Mouse (Mus musculus): ENCODE data around the gene Neu1. TPM values are rescaled to one million over a fixed set of nuclear protein-coding genes. Genes with fewer than 3 reads are reported as not detected.
"Not testable (repeated sequence)": the region's sequence is repeated elsewhere in the genome, so short reads cannot be mapped to it uniquely, and the experiment has no call there.

Gene Neu1
- total RNA-seq, 2 experiments from 2014 or later: 32.1 to 32.8 TPM

DNA sequence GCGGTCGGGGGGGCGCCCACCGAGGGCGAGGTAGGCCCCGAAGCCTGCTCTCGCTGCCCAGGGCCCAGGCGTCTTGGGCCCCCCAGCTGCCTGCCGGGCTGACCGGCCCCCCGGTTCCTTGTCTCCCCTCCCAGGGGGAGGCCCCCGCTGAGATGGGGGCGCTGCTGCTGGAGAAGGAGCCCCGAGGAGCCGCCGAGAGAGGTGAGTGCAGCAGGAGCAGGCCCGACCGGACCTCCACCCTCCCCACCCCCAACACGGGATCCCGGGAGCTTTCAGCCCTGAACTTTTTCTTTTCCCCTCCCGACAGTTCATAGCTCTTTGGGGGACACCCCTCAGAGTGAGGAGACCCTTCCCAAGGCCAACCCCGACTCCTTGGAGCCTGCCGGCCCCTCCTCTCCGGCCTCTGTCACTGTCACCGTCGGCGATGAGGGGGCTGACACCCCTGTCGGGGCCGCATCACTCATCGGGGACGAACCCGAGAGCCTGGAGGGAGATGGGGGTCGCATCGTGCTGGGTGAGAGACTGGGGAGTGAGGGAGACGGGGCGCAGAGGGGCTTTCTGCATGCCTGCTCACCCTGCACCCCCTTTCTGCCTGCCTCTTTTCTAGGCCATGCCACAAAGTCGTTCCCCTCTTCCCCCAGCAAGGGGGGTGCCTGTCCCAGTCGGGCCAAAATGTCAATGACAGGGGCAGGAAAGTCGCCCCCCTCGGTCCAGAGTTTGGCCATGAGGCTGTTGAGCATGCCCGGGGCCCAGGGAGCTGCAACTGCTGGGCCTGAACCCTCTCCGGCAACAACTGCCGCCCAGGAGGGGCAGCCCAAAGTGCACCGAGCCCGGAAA lies 31.8 kb upstream of the Neu1 start:
- DNase-seq (ENCODE audit: low spot score in 2 of 2): no peak
- intact Hi-C loops (cut with DNase I): loop anchor here (5.0 kb wide), 1 partner anchor 42 kb away; no protein-coding TSS in a partner anchor

DNA sequence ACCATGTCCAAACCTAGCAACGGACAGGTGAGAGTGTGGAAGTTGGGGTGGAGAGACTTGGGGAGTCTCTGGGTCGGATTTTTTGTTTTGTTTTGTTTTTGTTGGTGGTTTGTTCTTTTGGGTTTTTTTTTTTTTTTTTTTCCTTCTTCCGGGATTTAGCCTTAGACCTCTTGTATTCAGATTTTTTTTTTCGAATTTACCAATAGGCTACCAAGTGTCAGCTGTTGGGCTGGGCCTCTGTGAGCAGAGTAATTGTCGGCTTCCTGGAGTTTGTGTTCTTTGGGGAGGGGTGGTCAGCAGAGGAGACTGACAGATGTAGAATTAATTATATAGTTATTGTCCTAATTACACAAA lies 31.2 kb upstream of the Neu1 start:
- no peak for DNase-seq (ENCODE audit: low spot score in 2 of 2)
- intact Hi-C loops (cut with DNase I): loop anchor here (5.0 kb wide), 1 partner anchor 43 kb away; no protein-coding TSS in a partner anchor

DNA sequence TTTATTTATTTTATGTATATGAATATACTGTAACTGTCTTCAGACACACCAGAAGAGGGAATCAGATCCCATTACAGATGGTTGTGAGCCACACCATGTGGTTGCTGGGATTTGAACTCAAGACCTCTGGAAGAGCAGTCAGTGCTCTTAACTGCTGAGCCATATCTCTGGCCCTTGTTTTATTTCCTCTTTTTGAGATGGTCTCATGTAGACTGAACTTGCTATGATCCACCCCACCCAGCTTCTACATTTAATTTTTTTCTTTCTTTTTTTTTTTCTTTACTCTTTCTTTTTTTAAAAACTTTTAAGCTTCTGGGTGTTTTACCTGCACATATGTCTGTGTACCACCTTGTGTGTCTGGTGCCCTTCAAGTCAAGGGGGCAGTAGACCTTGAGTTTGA lies 30.2 kb upstream of the Neu1 start:
- DNase-seq (ENCODE audit: low spot score in 2 of 2); intact Hi-C loops (cut with DNase I): not testable (repeated sequence)

DNA sequence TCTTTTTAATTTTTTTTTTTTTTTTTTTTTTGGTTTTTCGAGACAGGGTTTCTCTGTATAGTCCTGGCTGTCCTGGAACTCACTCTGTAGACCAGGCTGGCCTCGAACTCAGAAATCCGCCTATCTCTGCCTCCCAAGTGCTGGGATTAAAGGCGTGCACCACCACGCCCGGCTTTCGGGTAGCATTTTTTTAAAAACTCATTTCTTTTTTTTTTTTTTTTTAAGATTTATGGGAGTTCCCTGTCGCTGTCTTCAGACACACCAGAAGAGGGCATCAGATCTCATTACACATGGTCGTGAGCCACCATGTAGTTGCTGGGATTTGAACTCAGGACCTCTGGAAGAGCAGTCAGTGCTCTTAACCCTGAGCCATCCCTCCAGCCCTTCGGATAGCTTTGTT lies 29.1 kb upstream of the Neu1 start:
- intact Hi-C loops (cut with DNase I); DNase-seq (ENCODE audit: low spot score in 2 of 2): not testable (repeated sequence)

DNA sequence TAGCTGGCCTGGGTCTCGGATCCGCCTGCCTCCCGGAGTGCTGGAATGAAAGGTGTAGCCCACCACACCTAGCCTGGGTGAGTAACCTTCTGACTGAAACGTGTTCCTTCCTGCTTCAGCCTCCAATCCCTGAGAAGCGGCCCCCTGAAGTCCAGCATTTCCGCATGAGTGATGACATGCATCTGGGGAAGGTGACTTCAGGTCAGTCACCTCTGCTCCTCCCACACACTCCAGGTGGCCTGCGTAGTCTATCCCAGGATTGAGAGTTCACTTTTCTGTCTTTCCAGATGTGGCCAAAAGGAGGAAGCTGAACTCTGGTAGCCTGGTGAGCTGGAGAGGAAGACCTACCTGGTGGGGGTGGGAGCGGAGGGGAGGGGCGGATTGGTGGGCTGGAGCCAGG lies 28.2 kb upstream of the Neu1 start:
- DNase-seq (ENCODE audit: low spot score in 2 of 2): no peak
- intact Hi-C loops (cut with DNase I): no loop called here

DNA sequence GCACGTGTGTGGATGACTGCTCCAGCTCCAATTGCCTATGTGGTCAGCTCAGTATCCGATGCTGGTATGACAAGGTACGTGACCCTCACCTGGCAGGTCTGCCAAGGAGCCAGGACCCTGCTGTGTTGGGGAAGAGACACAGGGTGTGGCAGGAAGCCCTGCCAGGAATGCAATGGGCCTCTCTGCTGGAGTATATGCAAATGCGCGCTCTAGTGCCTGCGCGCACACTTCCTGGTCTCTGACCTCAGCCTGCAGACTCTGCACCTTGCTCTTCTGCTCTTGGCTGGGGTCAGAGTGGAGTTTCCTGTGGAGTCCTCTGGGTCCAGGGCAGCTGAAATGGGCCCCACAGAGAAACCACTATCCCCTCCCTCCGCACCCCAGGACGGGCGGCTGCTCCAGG lies 20.1 kb upstream of the Neu1 start:
- no peak for DNase-seq (ENCODE audit: low spot score in 2 of 2)
- intact Hi-C loops (cut with DNase I): loop anchor here (5.0 kb wide), 1 partner anchor 54 kb away; no protein-coding TSS in a partner anchor

DNA sequence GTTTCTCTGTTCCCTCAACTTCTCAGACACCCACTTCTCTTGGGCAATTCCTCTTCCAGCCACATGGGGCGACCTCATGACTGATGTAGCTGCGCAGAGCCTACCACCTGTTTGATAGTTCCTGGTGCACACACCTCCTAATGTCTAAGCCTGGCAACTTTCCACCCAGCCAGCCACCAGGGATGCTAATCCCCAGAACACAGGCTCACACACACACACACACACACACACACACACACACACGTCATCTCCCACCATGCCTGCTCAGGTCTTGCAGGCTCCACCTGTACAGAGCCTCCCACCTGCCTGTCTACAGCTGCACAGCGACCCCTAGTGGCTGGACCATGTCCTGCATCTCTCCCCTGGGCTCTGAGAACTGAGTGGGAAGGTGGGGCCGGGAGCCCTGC lies 19.1 kb upstream of the Neu1 start:
- intact Hi-C loops (cut with DNase I): loop anchor here (5.0 kb wide), 1 partner anchor 55 kb away; no protein-coding TSS in a partner anchor
- peak; percentile 65 to 75 for DNase-seq (ENCODE audit: low spot score in 2 of 2)

DNA sequence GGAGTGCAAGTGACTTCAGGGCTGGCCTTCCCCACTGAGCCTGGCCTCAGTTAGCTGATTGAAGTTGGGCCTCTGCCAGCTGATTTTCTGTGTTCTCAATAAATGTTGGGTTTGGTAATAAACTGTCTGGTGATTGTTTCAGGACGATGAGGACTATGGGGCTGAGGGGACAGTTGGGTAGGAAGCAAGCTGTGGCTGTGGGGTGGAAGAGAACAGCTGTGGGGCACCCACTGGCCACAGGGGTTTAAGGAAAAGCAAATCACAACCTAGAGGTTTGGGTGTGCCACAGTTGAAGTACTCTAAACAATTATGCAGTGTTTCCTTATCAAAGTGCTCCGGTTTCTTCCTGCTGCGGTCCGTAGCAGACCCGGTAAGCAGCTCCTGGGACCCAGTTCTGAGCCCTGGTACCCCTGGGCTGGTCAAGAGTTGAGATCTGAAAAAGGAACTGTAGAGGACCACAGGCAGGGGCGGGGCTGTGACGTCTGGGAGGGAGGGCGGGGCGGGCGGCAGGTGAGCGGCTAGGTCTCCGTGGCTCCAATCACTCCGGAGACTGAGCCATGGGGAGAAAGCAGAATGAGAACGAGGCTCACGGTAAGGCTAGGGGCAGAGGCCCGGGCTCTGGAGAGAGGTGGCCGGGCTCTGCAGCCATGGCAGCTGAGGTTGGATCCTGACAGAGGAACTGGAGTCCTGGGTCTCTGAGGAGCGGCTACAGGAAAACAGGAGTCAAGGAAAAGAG lies 17.0 kb upstream of the Neu1 start, which contains the start of gene Slc44a4:
Gene Slc44a4, plus strand, starts transcription at position 537 of the 736 bp plus-strand sequence.
- DNase-seq (ENCODE audit: low spot score in 2 of 2): no peak
- intact Hi-C loops (cut with DNase I): loop anchor here (5.0 kb wide), 1 partner anchor 57 kb away; no protein-coding TSS in a partner anchor

DNA sequence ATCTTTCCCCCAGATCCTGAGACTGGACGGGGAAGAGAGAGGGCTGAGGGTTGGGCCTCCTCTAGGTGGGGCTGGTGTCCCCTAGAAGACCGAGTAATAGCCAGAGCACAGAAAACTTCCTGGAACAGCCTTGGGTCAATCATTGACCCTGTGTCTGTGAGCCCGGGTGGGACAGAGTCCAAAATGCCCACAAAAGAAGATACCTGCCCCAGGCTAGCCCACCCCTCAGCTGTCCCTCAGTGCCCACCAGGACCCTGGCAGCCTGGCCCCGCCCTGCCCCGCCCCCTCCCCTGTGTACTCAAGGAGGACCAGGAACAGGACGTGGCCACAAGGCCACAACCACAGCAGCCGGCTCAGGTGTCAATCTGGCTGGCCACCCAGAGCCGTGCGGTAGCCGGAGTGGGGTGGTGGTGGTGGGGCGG lies 15.6 kb upstream of the Neu1 start:
- intact Hi-C loops (cut with DNase I): no loop called here
- DNase-seq (ENCODE audit: low spot score in 2 of 2): no peak

DNA sequence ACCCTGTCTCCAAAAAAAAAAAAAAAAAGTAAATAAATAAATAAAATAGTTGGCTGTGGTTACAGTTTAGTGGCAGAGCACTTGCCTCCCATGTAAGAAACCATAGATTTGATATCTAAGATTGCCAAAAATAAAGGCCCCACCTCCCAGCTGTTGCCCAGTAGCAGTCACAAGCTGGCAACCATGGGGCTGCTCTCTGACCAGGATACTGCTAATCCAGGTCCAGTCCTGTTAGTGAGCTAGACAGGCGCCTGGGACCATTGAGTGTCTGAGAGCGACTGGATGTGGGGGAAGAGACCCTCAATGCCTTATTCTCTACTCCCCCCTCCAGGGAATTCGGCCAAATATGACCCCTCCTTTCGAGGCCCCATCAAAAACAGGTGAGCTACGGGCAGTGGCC lies 14.7 kb upstream of the Neu1 start:
- intact Hi-C loops (cut with DNase I): no loop called here
- no peak for DNase-seq (ENCODE audit: low spot score in 2 of 2)

DNA sequence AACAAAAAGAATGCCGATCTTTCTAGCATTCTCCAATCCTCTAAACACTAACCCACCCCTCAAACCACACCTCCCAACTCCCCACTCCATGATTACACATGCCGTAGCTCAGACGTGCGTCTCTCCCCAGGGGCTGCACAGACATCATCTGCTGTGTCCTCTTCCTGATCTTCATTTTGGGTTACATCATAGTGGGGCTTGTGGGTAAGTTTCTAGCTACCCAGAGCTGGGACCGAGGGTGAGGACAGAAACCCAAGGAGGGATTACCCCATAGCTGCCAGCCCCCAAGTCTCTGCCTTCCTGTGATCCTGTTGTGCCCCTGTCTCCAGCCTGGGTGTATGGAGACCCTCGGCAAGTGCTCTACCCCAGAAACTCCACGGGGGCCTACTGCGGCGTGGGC lies 13.9 kb upstream of the Neu1 start:
- intact Hi-C loops (cut with DNase I): no loop called here
- no peak for DNase-seq (ENCODE audit: low spot score in 2 of 2)

DNA sequence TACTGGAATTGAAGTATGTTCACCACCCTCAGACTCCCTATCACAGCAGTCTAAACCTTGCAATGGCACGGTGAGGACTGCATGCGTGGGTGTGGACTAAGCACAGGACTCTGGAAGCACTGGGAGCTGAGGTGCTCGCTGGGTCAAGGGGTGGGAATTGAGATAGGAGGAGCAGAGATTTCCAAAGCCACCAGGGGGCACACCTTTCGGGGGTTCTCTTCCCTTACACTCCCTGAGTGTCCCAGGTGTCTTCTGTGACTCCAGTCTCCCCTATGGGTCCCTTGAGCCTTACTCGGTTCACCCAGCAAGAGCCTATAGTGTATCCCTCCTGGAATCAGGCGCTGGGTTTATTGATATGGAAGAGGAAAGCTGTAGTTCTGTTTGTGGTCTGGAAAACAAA lies 8.1 kb upstream of the Neu1 start:
- DNase-seq (ENCODE audit: low spot score in 2 of 2): no peak
- intact Hi-C loops (cut with DNase I): loop anchor here (5.0 kb wide), 1 partner anchor 59 kb away; the partner anchor contains the start of gene Lsm2

DNA sequence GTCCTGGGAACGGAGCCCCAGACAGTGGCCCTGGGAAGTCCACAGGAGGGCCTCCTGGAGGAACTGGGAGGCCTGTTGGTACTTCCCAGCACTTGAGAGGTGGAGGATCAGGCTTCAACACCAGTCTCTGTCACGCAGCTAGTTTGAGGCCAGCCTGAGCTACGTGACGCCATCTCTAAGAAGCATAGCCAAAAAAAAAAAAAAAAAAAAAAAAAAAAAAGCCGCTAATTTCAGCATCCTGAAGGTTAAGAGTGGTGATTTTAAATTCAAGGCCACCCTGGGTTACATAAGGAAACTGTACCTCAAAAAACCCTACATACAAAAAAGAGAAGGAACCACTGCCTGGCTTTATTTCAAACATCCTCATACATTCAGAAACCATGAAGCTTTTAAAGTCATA lies 6.8 kb upstream of the Neu1 start:
- intact Hi-C loops (cut with DNase I): loop anchor here (5.0 kb wide), 1 partner anchor 58 kb away; the partner anchor contains the start of gene Lsm2

DNA sequence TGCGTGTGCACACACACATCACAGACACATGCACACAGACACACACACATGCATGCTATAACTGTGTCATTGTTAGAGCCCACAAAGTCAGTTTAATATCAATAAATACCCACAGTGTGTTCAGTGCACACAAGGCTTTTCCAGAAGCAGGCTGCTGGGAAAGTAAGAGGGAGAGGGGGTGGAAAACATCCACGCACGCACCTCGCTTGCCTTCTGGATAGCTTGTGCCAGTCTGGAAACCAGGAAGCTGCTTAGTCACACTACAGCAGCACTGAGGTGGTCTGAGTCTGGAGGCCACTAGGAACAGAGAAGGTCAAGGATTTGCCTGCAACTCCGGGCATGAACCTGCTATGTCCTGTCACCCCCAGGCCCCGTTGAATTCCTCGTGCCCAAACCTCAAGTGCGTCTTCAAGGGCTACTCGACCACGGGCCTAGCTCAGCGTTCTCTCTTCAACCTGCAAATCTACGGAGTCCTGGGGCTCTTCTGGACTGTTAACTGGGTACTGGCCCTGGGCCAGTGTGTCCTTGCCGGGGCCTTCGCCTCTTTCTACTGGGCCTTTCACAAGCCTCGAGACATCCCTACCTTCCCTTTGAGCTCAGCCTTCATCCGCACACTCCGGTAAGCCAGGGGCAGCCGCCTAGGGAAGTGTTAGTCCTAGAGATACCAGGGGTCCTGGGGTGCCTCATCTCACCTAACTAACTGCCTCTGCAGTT lies 3.6 kb upstream of the Neu1 start:
- peak; percentile 31 to 38 for DNase-seq (ENCODE audit: low spot score in 2 of 2)
- intact Hi-C loops (cut with DNase I): no loop called here

More for the DNA sequence above, 6.8 kb upstream of the Neu1 start:
- no peak for DNase-seq (ENCODE audit: low spot score in 2 of 2)

DNA sequence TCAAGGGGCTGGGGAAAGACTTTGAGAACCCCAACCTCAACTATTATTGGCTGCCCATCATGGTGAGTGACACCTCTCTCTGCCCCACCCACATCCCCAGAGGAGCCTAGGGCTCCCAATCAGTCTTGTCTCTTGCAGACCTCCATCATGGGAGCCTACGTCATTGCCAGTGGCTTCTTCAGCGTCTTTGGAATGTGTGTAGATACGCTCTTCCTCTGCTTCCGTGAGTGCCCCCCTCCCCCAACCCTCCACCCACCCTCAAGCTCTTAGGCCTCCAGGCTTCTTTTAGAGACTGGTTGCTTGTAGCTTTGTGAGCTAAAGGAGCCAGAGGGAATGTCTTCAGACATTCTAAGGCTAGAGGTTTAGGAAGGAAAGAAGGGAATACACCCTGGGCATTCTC lies 2.2 kb upstream of the Neu1 start:
- DNase-seq (ENCODE audit: low spot score in 2 of 2): no peak
- intact Hi-C loops (cut with DNase I): no loop called here

DNA sequence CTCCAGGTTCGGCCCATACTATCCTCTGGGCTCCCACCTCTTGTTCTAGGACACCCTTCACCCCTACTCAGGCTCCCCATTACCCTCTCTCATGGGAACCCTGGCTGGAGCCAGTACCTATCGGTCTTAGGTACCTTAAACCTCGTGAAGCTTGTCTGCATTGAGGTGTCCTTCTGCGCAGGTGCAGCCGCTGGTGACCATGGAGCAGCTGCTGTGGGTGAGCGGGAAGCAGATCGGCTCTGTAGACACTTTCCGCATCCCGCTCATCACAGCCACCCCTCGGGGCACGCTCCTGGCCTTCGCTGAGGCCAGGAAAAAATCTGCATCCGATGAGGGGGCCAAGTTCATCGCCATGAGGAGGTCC lies 664 bp downstream of the Neu1 start:
- intact Hi-C loops (cut with DNase I): no loop called here
- DNase-seq (ENCODE audit: low spot score in 2 of 2): peak in 1 of 2 experiments; percentile 48

DNA sequence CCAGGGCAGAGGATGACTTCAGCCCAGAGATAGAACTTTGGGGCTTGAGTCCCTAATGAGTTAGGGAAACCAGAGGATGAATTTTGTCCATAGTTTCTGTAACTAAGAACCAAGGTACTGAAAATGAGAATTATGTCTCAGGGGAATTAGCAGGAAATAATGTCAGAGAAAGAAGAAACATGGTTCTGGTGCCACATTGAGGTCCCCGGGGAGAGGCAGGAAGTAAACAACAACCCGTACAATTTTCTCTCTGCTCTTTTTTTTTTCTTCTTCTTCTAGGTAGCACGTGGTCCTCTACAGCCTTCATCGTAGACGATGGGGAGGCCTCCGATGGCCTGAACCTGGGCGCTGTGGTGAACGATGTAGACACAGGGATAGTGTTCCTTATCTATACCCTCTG lies 1.2 kb downstream of the Neu1 start:
- no peak for DNase-seq (ENCODE audit: low spot score in 2 of 2)
- intact Hi-C loops (cut with DNase I): no loop called here

DNA sequence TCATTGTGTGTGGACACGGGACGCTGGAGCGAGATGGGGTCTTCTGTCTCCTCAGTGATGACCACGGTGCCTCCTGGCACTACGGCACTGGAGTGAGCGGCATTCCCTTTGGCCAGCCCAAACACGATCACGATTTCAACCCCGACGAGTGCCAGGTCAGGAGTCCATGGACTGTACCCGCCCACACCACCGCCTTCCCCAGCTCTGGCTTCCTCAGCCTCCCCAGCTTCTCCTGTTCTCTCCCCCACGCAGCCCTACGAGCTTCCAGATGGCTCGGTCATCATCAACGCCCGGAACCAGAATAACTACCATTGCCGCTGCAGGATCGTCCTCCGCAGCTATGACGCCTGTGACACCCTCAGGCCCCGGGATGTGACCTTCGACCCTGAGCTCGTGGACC lies 3.0 kb downstream of the Neu1 start:
- intact Hi-C loops (cut with DNase I): no loop called here
- DNase-seq (ENCODE audit: low spot score in 2 of 2): no peak

DNA sequence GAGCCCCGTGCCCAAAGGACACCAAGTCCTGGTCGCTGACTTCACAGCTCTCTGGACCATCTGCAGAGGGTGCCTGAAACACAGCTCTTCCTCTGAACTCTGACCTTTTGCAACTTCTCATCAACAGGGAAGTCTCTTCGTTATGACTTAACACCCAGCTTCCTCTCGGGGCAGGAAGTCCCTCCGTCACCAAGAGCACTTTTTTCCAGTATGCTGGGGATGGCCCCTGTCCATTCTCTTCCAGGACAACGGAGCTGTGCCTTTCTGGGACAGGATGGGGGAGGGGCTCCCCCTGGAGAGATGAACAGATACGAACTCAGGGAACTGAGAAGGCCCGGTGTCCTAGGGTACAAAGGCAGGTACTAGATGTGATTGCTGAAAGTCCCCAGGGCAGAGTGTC lies 3.8 kb downstream of the Neu1 start:
- intact Hi-C loops (cut with DNase I): no loop called here
- no peak for DNase-seq (ENCODE audit: low spot score in 2 of 2)

DNA sequence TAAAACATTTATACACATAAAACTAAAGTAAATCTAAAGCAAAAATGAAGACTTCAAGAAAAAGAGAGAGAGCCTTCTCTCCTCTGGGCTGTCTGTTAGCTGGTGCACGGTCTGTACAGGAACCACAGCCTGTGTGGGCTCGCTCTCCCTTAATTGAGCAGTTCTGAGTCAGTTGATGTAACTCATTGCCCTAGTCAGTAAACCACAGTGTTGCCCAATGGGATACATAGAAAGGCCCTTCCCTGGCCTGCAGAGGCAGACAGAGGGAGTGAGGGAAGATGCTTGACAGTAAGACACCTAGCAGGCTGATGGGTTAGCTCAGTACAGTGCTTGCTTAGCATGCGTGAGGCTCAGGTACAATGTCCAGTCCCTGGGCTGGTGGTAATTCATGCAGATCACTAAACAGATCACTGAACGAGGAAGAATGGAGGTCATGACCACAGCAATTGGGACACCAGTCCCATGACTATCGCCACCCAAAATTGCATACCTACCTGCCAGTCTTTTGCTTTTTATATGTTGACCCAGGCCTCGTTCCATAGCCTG lies 7.0 kb downstream of the Neu1 start:
- intact Hi-C loops (cut with DNase I): no loop called here
- no peak for DNase-seq (ENCODE audit: low spot score in 2 of 2)

Data from left cerebral cortex, postnatal 14 days (tissue).